Mouse (Mus musculus) embryonic facial prominence, embryonic 14.5 days (tissue): ENCODE data around the gene Fxyd3. TPM values are rescaled to one million over a fixed set of nuclear protein-coding genes. Genes with fewer than 3 reads are reported as not detected.
A peak's percentile ranks its signal among the peaks of the same experiment; 100 is the strongest.

Source experiments
- ATAC-seq: fragments of 200-750 bp; cut with Nextera tagmentation; 2 replicates; pipeline ENCODE4 v1.8.0; 2017; ENCODE audit warnings: low read depth, moderate number of reproducible peaks, moderate TSS enrichment
- DNase-seq: peaks from one replicate; pipeline ENCODE4 v3.0.0-alpha.2; 2015; ENCODE audit warnings: low spot score
- H3K27ac ChIP-seq: fragments of 300-500 bp; sonication (generic); replicated peaks from 2 replicates; pipeline ENCODE4 v1.5.1; 2014; ENCODE audit warnings: low read depth, mild to moderate bottlenecking, low read length, moderate library complexity
- H3K27me3 ChIP-seq: fragments of 300-500 bp; sonication (generic); replicated peaks from 2 replicates; pipeline ENCODE4 v1.6.1; 2014; ENCODE audit warnings: low read length; ENCODE audit not compliant: control insufficient read depth, insufficient read depth
- H3K36me3 ChIP-seq: fragments of 300-500 bp; sonication (generic); 2 replicates; pipeline ENCODE4 v1.6.1; 2014; ENCODE audit warnings: low read length, mixed read lengths; ENCODE audit not compliant: control insufficient read depth, insufficient read depth
- H3K4me1 ChIP-seq: fragments of 300-500 bp; sonication (generic); 2 replicates; pipeline ENCODE4 v1.6.1; 2014; ENCODE audit warnings: antibody characterized with exemption, low read length; ENCODE audit not compliant: control insufficient read depth, insufficient read depth
- H3K4me2 ChIP-seq: fragments of 300-500 bp; sonication (generic); 2 replicates; pipeline ENCODE4 v1.6.1; 2014; ENCODE audit warnings: low read depth, mild to moderate bottlenecking, low read length, moderate library complexity, mixed read lengths
- H3K4me3 ChIP-seq: fragments of 300-500 bp; sonication (generic); 2 replicates; pipeline ENCODE4 v1.5.1; 2014; ENCODE audit warnings: low read depth, mild to moderate bottlenecking, low read length
- H3K9ac ChIP-seq: fragments of 300-500 bp; sonication (generic); 2 replicates; pipeline ENCODE4 v1.6.1; 2014; ENCODE audit warnings: low read depth, mild to moderate bottlenecking, low read length, moderate library complexity, mixed read lengths
- H3K9me3 ChIP-seq: fragments of 300-500 bp; sonication (generic); 2 replicates; pipeline ENCODE4 v1.6.1; 2016; ENCODE audit warnings: low read length; ENCODE audit not compliant: control insufficient read depth
- WGBS: fragments of 180-500 bp; shearing (Covaris S2); extraction: QIAGEN DNeasy Blood & Tissue Kit; methylation state at CpG from one replicate; pipeline ENCODE4 v1.1.7; 2014; 5-methylcytosine and 5-hydroxymethylcytosine counted together
- polyA plus RNA-seq: library from polyadenylated mRNA; unstranded; fragments of >200 nt; fragmentation: Nextera tagmentation; extraction: Ambion mirVana; gene quantifications from 2 replicates; pipeline ENCODE4 v1.2.1, GENCODE M21; 2014

Gene Fxyd3
- polyA plus RNA-seq, 1 experiment from 2014 or later = 71.7 TPM

- peak overlapping the region; percentile 32 for H3K4me3 ChIP-seq
- peak overlapping the region; percentile 49 for H3K4me2 ChIP-seq
- H3K36me3 ChIP-seq = no peaks in the 10 kb centered on the region
- peaks cover 47% of the 10 kb centered on the region for H3K27me3 ChIP-seq
- H3K9ac ChIP-seq = no peak overlapping the region
- no peak for DNase-seq
- H3K4me1 ChIP-seq = peaks cover 55% of the 10 kb centered on the region
- no peak for ATAC-seq
- WGBS = 3% methylated on average over 22 of the region's 22 CpGs
- no peaks in the 10 kb centered on the region for H3K9me3 ChIP-seq
- no peak overlapping the region for H3K27ac ChIP-seq
Measured at GRCm38 (mm10) chr7:31052251-31052635, 24.3 kb downstream of the Fxyd3 start.

GRCm38 (mm10) chr7:31051321-31052021 is 25.0 kb downstream of the Fxyd3 start, which contains the start of gene Fxyd7:
TSS of gene Fxyd7 (minus strand) at chr7:31051467.
- peaks cover 55% of the 10 kb centered on the region for H3K4me1 ChIP-seq
- peaks cover 47% of the 10 kb centered on the region for H3K27me3 ChIP-seq
- H3K4me3 ChIP-seq = peak within 1 kb of the TSS; percentile 32
- WGBS = 2% methylated on average over 27 of the region's 28 CpGs
- H3K4me2 ChIP-seq = peak within 1 kb of the TSS; percentile 49
- ATAC-seq = no peak
- peak; percentile 24 for DNase-seq
- H3K9ac ChIP-seq = peak within 1 kb of the TSS; percentile 40; the same call in 1 of the 2 replicates
- H3K36me3 ChIP-seq = no peaks in the 10 kb centered on the region
- H3K9me3 ChIP-seq = no peaks in the 10 kb centered on the region
- H3K27ac ChIP-seq = no peak within 1 kb of the TSS

DNA sequence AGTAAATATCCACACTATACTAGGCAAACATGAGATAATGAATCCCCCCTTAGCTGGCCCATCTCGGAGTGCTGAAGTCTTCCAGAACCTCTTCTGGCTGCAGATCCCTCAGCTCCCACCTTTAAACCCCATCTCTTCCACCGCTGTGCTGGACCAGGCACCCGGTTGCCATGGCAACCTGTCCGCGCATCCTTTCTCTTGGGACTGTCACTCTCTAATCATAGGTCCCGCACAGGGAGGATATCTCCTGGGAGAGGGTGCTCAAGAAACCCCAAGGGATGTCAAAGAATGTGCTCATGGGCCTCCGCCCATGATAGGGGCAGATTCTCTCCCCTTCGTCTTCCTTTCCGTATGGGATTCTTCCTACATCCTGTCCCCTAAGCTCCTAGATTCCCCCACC is 25.6 kb downstream of the Fxyd3 start:
- DNase-seq (no peak), ATAC-seq (no peak)
- peaks cover 55% of the 10 kb centered on the region for H3K4me1 ChIP-seq
- H3K27ac ChIP-seq = no peak overlapping the region
- peak overlapping the region; percentile 32 for H3K4me3 ChIP-seq
- H3K27me3 ChIP-seq = peaks cover 47% of the 10 kb centered on the region
- H3K9ac ChIP-seq = peak overlapping the region; percentile 40; the same call in 1 of the 2 replicates
- H3K4me2 ChIP-seq = peak overlapping the region; percentile 49
- 2% methylated on average over 9 of the region's 9 CpGs for WGBS
- H3K36me3 ChIP-seq = no peaks in the 10 kb centered on the region
- no peaks in the 10 kb centered on the region for H3K9me3 ChIP-seq

DNA sequence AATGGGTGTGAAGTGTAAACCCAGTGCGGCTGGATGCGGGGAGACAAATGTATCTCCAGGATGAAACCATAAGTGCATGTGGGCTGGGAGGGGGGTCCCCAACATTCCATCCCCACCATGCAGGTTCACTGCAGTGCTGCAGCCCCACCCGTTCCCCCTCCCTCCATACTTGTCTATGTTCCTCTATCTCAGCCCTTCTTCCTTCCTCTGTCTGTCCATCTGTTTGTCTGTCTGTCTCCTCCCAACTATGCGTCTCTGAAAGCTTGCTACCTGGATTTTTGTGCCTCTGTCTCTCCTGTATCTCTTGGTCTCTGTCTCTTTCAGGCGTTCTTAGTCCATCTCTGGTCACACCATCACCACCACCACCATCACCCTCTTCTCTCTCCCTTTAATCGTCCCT is 26.0 kb downstream of the Fxyd3 start:
- H3K9ac ChIP-seq = peak overlapping the region; percentile 40; the same call in 1 of the 2 replicates
- ATAC-seq = no peak

DNA sequence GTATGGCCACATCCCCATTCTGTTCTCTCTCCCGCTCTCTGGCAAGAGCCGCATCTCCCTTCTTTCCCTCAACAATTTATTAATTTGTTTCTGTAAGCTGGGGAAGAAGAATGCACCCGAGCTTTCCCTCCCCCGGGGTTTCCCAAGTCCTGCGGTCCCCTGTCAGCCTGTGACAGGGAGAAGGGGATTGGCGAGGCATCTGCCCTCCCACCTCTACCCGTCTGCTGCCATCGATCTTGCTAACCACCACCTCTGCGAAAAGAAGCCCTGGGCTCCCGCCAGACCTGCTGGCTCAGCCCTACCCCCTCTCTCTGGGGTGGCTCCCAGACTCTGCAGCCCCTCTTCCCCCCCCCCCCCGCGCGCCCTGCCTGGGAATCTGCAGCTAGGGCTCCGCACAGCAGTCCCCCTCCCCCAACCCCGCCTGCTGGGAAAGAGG is 26.6 kb downstream of the Fxyd3 start:
- WGBS = 2% methylated on average over 12 of the region's 15 CpGs
- peaks cover 47% of the 10 kb centered on the region for H3K27me3 ChIP-seq
- peak; percentile 34 for DNase-seq
- no peaks in the 10 kb centered on the region for H3K36me3 ChIP-seq
- no peaks in the 10 kb centered on the region for H3K9me3 ChIP-seq
- peak overlapping the region; percentile 32; the same call in 1 of the 2 replicates for H3K9ac ChIP-seq
- peak overlapping the region; percentile 32 for H3K4me3 ChIP-seq
- H3K27ac ChIP-seq = no peak overlapping the region
- H3K4me1 ChIP-seq = peaks cover 48% of the 10 kb centered on the region
- peak overlapping the region; percentile 49 for H3K4me2 ChIP-seq
- peak; percentile 16; the same call in 1 of the 2 replicates for ATAC-seq

More for the DNA sequence above, 26.0 kb downstream of the Fxyd3 start:
- no peak for DNase-seq
- Histone ChIP-seq H3K4me3 (peak overlapping the region; percentile 32), H3K36me3 (no peaks in the 10 kb centered on the region), H3K27me3 (peaks cover 47% of the 10 kb centered on the region), H3K4me1 (peaks cover 54% of the 10 kb centered on the region), H3K9me3 (no peaks in the 10 kb centered on the region), H3K27ac (no peak overlapping the region), H3K4me2 (peak overlapping the region; percentile 49)
- WGBS = 1% methylated on average over 6 of the region's 6 CpGs

GRCm38 (mm10) chr7:31049135-31049845 is 27.2 kb downstream of the Fxyd3 start:
- DNase-seq (peak; percentile 77), ATAC-seq (0 out of 2 replicates have a peak, but pooled peaks have one; percentile 3)
- WGBS = 17% methylated on average over 5 of the region's 5 CpGs
- no peak overlapping the region for H3K27ac ChIP-seq
- H3K9me3 ChIP-seq = no peaks in the 10 kb centered on the region
- H3K9ac ChIP-seq = no peak overlapping the region
- H3K27me3 ChIP-seq = peaks cover 47% of the 10 kb centered on the region
- peaks cover 43% of the 10 kb centered on the region for H3K4me1 ChIP-seq
- H3K4me2 ChIP-seq = peak overlapping the region; percentile 49
- no peaks in the 10 kb centered on the region for H3K36me3 ChIP-seq
- H3K4me3 ChIP-seq = peak overlapping the region; percentile 32

DNA sequence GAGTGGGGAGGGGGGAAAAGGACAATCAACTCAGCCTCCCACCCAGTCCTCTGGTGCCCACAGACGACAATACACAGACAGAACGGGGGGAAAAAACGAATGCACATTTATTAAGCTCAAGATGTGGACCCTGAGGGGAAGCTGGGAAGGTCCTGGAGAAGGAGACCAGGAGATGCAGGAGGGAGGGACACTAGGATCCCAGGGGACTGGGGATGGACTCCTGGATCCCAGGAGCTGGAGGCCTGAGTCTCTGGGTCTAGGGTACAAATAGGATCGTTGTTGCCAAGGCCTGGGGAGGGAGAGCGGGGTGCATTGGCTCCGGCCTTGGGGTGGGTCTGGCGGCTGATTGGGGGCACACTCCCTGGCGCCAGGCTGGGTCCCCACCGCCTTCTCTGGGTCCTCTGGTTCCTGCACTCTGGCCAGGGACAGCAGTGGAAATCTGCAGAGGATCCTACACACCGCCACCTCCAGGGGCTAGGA is 34.0 kb downstream of the Fxyd3 start, which contains the start of gene Fxyd5:
Gene Fxyd5, minus strand, starts transcription at position 51 of the 480 bp plus-strand sequence.
- no peaks in the 10 kb centered on the region for H3K9me3 ChIP-seq
- H3K4me3 ChIP-seq = peak within 1 kb of the TSS; percentile 13
- H3K4me2 ChIP-seq = peak within 1 kb of the TSS; percentile 46
- WGBS = 27% methylated on average over 8 of the region's 10 CpGs
- DNase-seq (no peak), ATAC-seq (no peak)
- peak within 1 kb of the TSS; percentile 43; the same call in 1 of the 2 replicates for H3K9ac ChIP-seq
- H3K27me3 ChIP-seq = peaks cover 27% of the 10 kb centered on the region
- no peaks in the 10 kb centered on the region for H3K36me3 ChIP-seq
- 0 out of 2 replicates have a peak, but pooled peaks cover 4% of the 10 kb centered on the region for H3K4me1 ChIP-seq
- no peak within 1 kb of the TSS for H3K27ac ChIP-seq

DNA sequence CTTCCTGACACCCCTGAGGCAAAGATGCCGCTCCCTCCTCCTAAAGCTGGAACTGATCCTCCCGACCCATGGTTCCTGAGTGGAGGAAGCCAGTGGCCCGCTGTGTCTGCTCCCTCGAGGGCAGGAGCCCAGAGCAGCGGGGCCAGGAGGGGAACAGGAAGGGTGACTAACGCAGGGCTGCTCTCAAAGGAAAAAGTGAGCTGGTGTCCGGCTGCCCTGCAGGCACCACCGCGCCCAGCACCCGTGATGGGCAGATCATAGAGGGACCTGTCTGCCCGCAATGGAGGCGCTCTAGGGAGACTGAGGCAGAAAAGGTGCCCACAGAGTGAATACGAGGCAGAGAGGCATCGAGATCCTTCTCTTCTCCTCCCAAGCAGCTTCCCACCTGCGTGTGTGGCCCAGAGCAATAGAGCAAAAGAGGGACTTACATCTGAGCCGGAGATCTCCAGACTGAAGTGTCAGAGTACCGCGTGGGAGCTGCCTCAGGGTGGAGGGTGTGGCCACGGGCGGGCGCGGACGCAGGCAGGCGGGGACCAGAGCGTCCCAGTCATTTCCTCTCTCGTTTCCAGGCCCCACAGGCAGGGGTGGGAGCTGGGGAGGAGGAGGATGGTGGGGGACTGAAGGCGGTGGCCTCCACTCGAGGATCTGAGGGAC is 34.7 kb downstream of the Fxyd3 start:
- H3K9me3 ChIP-seq = no peaks in the 10 kb centered on the region
- peak overlapping the region; percentile 46 for H3K4me2 ChIP-seq
- peak overlapping the region; percentile 13 for H3K4me3 ChIP-seq
- DNase-seq (peak; percentile 32), ATAC-seq (peak; percentile 64)
- no peaks in the 10 kb centered on the region for H3K36me3 ChIP-seq
- H3K27ac ChIP-seq = no peak overlapping the region
- 0 out of 2 replicates have a peak, but pooled peaks cover 4% of the 10 kb centered on the region for H3K4me1 ChIP-seq
- peak overlapping the region; percentile 43; the same call in 1 of the 2 replicates for H3K9ac ChIP-seq
- WGBS = 2% methylated on average over 24 of the region's 28 CpGs
- H3K27me3 ChIP-seq = peaks cover 27% of the 10 kb centered on the region
